Mouse (Mus musculus): Measurements from ENCODE around the gene Gdf9. TPM values are rescaled to one million over a fixed set of nuclear protein-coding genes. Genes with fewer than 3 reads are reported as not detected.

Gdf9 gene
- total RNA-seq, 4 experiments from 2014 or later, result 0.42 to 1.8 (median 0.86) TPM

GRCm38 (mm10) chr11:53475620-53476019 is 44.8 kb downstream of the Gdf9 start:
- DNase-seq (ENCODE audit: low spot score in 2 of 2), result no peak

DNA sequence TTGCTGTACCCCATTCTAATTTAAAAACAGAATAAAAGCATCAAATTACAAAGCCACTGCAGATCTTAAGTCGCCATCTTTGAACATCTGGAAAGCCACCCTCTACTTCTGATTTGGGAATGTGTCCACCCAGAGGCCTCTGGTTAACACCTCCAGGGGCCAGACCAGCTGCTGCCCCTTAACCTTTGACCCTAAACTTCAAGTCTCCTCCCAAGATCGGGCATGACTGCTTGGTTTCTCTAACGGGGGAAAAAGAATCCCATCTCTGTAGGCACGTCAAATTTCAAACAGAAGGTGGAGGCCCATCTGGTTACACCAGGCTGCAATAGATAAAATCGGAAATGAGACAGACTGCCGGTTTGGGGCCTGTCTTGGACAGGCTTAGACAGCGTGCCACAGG is 47.0 kb downstream of the Gdf9 start:
- DNase-seq (ENCODE audit: low spot score in 2 of 2), result no peak

GRCm38 (mm10) chr11:53478383-53479170 is 47.8 kb downstream of the Gdf9 start:
- peak in 1 of 2 experiments; percentile 51 for DNase-seq (ENCODE audit: low spot score in 2 of 2)

DNA sequence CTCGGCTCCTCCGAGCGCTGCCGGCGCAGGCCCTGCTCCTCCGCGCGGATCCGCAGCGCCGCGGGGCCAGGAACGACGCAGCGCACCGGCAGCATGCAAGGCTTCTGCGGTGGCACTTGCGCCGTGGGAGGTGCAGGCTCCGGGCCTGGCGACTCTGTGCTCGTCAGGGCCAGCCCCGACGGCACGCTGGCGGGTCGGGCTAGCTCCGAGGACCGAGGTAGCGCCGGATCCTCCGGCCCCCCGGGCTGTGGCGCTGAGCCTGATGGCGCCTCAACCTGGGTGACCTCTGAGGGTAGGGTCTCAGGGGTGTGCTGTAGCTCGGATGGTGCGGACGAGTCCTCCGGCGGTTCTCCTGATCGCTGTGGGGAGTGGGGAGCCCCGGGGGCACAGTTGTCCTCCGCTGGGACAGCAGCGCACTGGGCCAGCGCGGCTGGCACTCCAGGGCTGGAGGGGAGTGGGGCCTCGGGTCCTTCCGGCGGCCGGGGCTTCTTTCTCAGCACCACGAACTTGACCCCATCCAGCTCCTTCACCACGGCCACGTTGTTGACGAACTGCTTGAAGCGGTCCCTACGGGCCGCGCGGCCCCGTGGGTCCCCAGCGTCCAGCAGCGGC is 48.5 kb downstream of the Gdf9 start:
- DNase-seq (ENCODE audit: low spot score in 2 of 2), result no peak

DNA sequence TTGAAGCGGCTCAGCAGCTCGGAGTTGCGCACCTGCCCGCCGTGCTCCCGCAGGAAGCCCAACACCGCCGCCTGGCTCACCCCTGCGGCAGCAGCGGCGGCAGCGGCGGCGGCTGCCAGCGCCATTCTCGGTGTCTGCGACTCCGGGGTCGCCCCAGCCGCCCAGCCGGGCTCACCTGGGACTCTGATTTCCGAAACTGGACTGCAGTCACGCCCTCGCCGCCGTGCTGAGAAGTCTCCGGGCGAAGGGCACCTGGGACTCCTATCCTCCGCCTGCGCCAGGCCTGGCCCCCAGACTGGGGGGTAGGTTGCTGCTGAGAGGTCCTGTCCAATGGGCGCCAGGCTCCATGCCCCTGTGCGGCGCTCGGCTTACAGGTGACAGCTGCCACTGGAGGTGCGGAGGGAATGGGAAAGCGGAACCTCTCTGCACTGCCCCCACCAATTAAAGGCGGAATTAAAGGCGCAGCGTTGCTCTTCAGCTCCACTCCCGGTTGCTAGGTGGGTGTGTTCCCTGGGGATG is 49.0 kb downstream of the Gdf9 start, which contains the start of the genes Gm9945 and Sowaha:
Gene Gm9945, plus strand, starts transcription at position 384 of the 519 bp plus-strand sequence.
Gene Sowaha, minus strand, starts transcription at position 492 of the 519 bp plus-strand sequence.
- DNase-seq (ENCODE audit: low spot score in 2 of 2), result peak; percentile 69 to 77

- DNase-seq (ENCODE audit: low spot score in 2 of 2), result no peak
Observed at GRCm38 (mm10) chr11:53481088-53481730, 50.4 kb downstream of the Gdf9 start.

DNA sequence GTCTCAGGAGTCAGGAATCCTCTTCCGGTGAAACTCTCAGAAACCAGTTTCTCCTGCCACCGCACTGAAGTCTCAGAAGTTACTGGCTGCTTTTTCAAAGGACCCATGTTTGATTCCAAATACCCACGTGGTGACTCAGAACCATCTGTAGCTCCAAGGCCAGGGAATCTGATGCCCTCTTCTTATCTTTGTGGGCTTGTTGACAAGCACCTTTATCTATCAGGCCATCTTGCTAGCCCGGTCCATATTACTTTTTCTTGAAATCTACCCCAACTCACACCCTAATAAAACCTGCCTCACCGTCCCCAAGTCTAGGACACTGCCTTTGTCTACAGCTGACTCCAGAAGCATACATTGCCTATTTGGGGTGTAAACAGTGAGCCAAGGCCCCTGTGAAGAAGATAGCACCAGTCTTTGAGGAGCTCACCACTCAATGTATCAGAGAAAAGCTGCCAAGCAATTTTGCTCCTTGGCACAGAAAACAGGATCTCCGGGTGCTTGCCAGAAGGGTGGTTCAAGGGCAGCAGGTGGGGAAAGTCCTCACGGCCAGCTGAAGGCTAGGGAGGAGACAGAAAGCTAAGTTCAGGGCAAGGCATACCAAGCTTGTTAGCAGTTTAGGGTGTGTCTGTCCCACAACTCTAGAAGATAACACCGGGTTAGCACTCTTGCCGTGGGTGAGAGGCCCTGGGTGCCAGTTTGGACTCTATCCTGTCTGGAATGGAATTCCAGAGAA is 52.5 kb downstream of the Gdf9 start:
- DNase-seq (ENCODE audit: low spot score in 2 of 2), result no peak

DNA sequence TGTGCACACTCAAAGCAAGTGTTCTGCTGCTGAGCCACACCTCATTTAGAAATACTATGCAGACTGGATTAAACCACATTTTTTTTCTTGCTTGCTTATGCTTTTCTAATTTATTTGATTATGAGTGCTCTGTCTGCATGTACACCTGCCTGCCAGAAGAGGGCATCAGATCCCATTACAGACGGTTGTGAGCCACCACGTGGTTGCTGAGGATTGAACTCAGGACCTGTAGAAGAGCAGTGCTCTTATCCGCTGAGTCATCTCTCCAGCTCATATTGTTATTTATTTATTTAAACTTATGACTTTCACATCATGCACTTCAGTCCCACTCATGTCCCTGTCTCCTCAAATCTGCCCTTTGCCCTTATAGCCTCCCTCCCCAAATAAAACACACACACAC is 54.9 kb downstream of the Gdf9 start:
- no peak for DNase-seq (ENCODE audit: low spot score in 2 of 2)

GRCm38 (mm10) chr11:53486351-53486750 is 55.5 kb downstream of the Gdf9 start:
- no peak for DNase-seq (ENCODE audit: low spot score in 2 of 2)

DNA sequence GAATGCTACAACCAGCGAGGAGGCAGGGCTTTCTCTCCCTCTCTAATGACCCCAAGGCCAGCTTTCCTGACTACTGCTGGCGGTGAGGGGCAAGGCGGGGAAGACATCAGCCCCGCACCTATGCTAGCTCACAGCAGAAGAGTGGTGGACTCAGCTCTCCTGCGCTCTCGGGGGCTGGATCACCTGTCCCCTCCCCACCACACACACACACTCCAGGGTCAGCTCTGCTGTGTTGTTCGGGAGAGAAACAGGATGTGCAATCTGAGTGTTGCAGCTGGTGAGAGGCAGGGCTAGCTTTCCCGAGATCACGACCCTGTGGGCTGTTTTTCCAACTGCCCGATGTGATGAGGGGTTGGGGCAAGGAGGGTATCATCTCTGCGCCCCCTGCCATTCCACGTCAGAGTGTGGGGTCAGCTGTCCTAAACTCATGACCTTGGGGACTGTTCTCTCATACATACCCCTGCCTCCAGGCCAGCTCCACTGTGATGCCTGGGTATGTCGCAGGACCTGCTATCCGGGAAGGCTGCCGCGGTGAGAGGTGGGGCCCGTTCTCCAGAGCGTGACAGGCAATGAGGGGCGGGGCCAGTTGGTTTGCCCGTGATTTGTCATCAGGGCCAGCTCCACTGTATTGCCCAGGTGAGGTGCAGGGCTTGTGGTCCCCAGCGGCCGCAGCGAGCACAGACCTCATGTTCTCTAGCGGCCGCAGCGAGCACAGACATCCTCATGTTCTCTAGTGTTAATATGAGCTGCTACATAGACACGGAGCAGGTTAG is 56.2 kb downstream of the Gdf9 start:
- no peak for DNase-seq (ENCODE audit: low spot score in 2 of 2)

Small RNAs within 50 kb of the gene (microRNA-seq; reads per million reads assigned to microRNA genes)
- gene Mir6920, result 0 reads per million in 2 experiments

Other genes with a start within 250 kb of the Gdf9 start
- 100 to 1,000 TPM; 154 to 178 (median 160) TPM for gene Hspa4, start 130.6 kb upstream of the Gdf9 start, total RNA-seq (2022)
- gene Zcchc10, start 106.3 kb upstream of the Gdf9 start, total RNA-seq (2022), result 10 to 100 TPM in 2 of 4 experiments, 1 to 10 TPM in 2; 7.2 to 13.0 (median 9.8) TPM
- 100 to 1,000 TPM; 151 to 228 (median 194) TPM for gene Aff4, start 80.2 kb upstream of the Gdf9 start, total RNA-seq (2022)
- gene Leap2, start 7.9 kb upstream of the Gdf9 start, total RNA-seq (2022), result not detected
- gene Uqcrq, start 192 bp upstream of the Gdf9 start, total RNA-seq (2022), result 100 to 1,000 TPM; 385 to 410 (median 407) TPM
- under 1 TPM in 3 of 4 experiments, not detected in 1; 0.21 to 0.50 (median 0.49) TPM for gene Gm10447, start 26.1 kb downstream of the Gdf9 start, total RNA-seq (2022)
- 1 to 10 TPM; 6.7 to 7.6 (median 7.0) TPM for gene Shroom1, start 26.2 kb downstream of the Gdf9 start, total RNA-seq (2022)
- not detected for gene Gm9837, start 39.5 kb downstream of the Gdf9 start, total RNA-seq (2022)
- 1 to 10 TPM; 1.8 to 3.3 (median 2.1) TPM for gene Gm9945, start 49.1 kb downstream of the Gdf9 start, total RNA-seq (2022)
- gene Sowaha, start 49.3 kb downstream of the Gdf9 start, total RNA-seq (2022), result 10 to 100 TPM; 62.2 to 73.5 (median 64.2) TPM
- gene Sept8, start 88.2 kb downstream of the Gdf9 start, total RNA-seq (2022), result 100 to 1,000 TPM; 279 to 287 (median 284) TPM
- 100 to 1,000 TPM; 120 to 121 (median 121) TPM for gene Kif3a, start 136.4 kb downstream of the Gdf9 start, total RNA-seq (2022)
- under 1 TPM in 1 of 4 experiments, not detected in 3; 0.67 TPM for gene Il4, start 187.6 kb downstream of the Gdf9 start, total RNA-seq (2022)
- not detected for gene Il13, start 203.7 kb downstream of the Gdf9 start, total RNA-seq (2022)